ENCODE assay signal across 17 mouse cellular contexts in genomic region chr9:44075996-44076763, GRCm38 (mm10). TPM values are rescaled to one million over a fixed set of nuclear protein-coding genes. Genes with fewer than 3 reads are reported as not detected.
DNase-seq lines count a peak whose midpoint lies in the region; ATAC-seq and TF ChIP-seq lines count a peak whose summit lies in the region.
"Had no signal": no experiment of that assay in that cellular context is flagged by ENCODE, and none has a peak within 500 bp of the region (broad histone marks: within the 10 kb centered on the region; RNA-seq: fewer than 3 reads in every experiment).

No protein-coding gene starts in this region.

- ATAC-seq in heart, embryonic 13.5 days (ENCODE audit: extremely low read depth, insufficient number of reproducible peaks, low FRiP score, low TSS enrichment), result no peak
- ATAC-seq: hindbrain, embryonic 16.5 days had no signal

- H3K9me3 ChIP-seq in heart, embryonic 13.5 days, result no peaks in the 10 kb centered on the region
- H3K9me3 ChIP-seq in E14TG2a.4 (ENCODE audit: low read length), result no peaks in the 10 kb centered on the region
- H3K9me3 ChIP-seq: embryonic facial prominence, embryonic 15.5 days; limb, embryonic 12.5 days; liver, embryonic 15.5 days; stomach, embryonic 15.5 days had no signal

- peaks cover 6% of the 10 kb centered on the region for H3K36me3 ChIP-seq in heart, embryonic 13.5 days
- H3K36me3 ChIP-seq in E14TG2a.4 (ENCODE audit: insufficient read depth, low read length), result no peaks in the 10 kb centered on the region
- H3K36me3 ChIP-seq: embryonic facial prominence, embryonic 15.5 days; limb, embryonic 12.5 days; liver, embryonic 15.5 days; stomach, embryonic 15.5 days had no signal

- 58% methylated on average over 16 of the region's 16 CpGs for WGBS in heart, embryonic 13.5 days

- H3K4me3 ChIP-seq in heart, embryonic 13.5 days, result no peak overlapping the region
- 0 out of 2 replicates have a peak overlapping the region, but pooled peaks have one; percentile 20 for H3K4me3 ChIP-seq in E14TG2a.4 (replicated peaks; ENCODE audit: low read length)
- H3K4me3 ChIP-seq: embryonic facial prominence, embryonic 15.5 days; limb, embryonic 12.5 days; liver, embryonic 15.5 days; stomach, embryonic 15.5 days had no signal

- H3K9ac ChIP-seq in heart, embryonic 13.5 days, result peak overlapping the region; percentile 42
- H3K9ac ChIP-seq: embryonic facial prominence, embryonic 15.5 days; limb, embryonic 12.5 days; liver, embryonic 15.5 days; stomach, embryonic 15.5 days had no signal

- no peaks in the 10 kb centered on the region for H3K27me3 ChIP-seq in heart, embryonic 13.5 days (replicated peaks)
- peaks cover 36% of the 10 kb centered on the region for H3K27me3 ChIP-seq in E14TG2a.4 (ENCODE audit: insufficient read depth, low read length)
- H3K27me3 ChIP-seq: embryonic facial prominence, embryonic 15.5 days; stomach, embryonic 15.5 days had no signal

- H3K4me2 ChIP-seq in heart, embryonic 13.5 days, result no peak overlapping the region
- H3K4me2 ChIP-seq: embryonic facial prominence, embryonic 15.5 days; limb, embryonic 12.5 days; liver, embryonic 15.5 days; stomach, embryonic 15.5 days had no signal

- intact Hi-C loops in heart, postnatal 14 days (cut with DNase I), result no loop called here

- peaks cover 92% of the 10 kb centered on the region for H3K4me1 ChIP-seq in heart, embryonic 13.5 days
- H3K4me1 ChIP-seq in E14TG2a.4 (replicated peaks; ENCODE audit: low read depth, low read length), result peaks cover 61% of the 10 kb centered on the region
- H3K4me1 ChIP-seq: liver, embryonic 15.5 days had no signal

- peak overlapping the region; percentile 44 for H3K27ac ChIP-seq in heart, embryonic 13.5 days (replicated peaks)
- H3K27ac ChIP-seq: embryonic facial prominence, embryonic 15.5 days; limb, embryonic 12.5 days; liver, embryonic 15.5 days; stomach, embryonic 15.5 days had no signal

- no peak for TF ChIP-seq CTCF in E14TG2a.4 (conservative IDR thresholded peaks at IDR 0.05; ENCODE audit: low read length)

- peak; percentile 73 for DNase-seq in cerebellum, adult 11-12 months
- DNase-seq in cerebellum, adult 9-10 months, result no peak
- DNase-seq in heart, postnatal 14 days, result no peak
- peak; percentile 22 for DNase-seq in kidney, postnatal 10 days
- DNase-seq in liver, result no peak
- no peak for DNase-seq in ovary, postnatal 14 days (ENCODE audit: low spot score)

RNA-seq across cellular contexts. Expression of gene Usp2, which starts 9.4 kb away (rescaled TPM):
- 48.5 and 66.0 TPM in 2 replicates for polyA plus RNA-seq in heart, embryonic 13.5 days (2015; fragmentation: Nextera tagmentation; extraction: Ambion mirVana)
- 100 to 1,000 TPM; 149 to 157 TPM for total RNA-seq in heart, postnatal 14 days (2021)

RNA-seq across cellular contexts. Expression of gene Mfrp, which starts 25.3 kb away (rescaled TPM):
- not detected in 2 replicates for polyA plus RNA-seq in heart, embryonic 13.5 days (2015; fragmentation: Nextera tagmentation; extraction: Ambion mirVana)
- not detected for total RNA-seq in heart, postnatal 14 days (2021)
- total RNA-seq: CH12.LX; megakaryocyte-erythroid progenitor cell, adult 5-6 weeks; neutrophil, adult 5-6 weeks had no signal
- polyA plus RNA-seq: forebrain, embryonic 11.5 days; liver, embryonic 15.5 days had no signal

RNA-seq across cellular contexts. Expression of gene C1qtnf5, which starts 30.9 kb away (rescaled TPM):
- 1.1 and 2.1 TPM in 2 replicates for polyA plus RNA-seq in heart, embryonic 13.5 days (2015; fragmentation: Nextera tagmentation; extraction: Ambion mirVana)
- total RNA-seq in heart, postnatal 14 days (2021), result 10 to 100 TPM; 15.2 to 19.5 TPM
- total RNA-seq: CH12.LX; megakaryocyte-erythroid progenitor cell, adult 5-6 weeks; neutrophil, adult 5-6 weeks had no signal

RNA-seq across cellular contexts. Expression of gene Thy1, which starts 33.0 kb away (rescaled TPM):
- polyA plus RNA-seq in heart, embryonic 13.5 days (2015; fragmentation: Nextera tagmentation; extraction: Ambion mirVana), result 0.47 and 0.98 TPM in 2 replicates
- total RNA-seq in heart, postnatal 14 days (2021), result 10 to 100 TPM; 27.1 to 57.0 TPM
- total RNA-seq: CH12.LX had no signal
- polyA plus RNA-seq: forebrain, embryonic 11.5 days; limb, embryonic 12.5 days had no signal

RNA-seq across cellular contexts. Expression of gene Gm49380, which starts 37.1 kb away (rescaled TPM):
- not detected in 2 replicates for polyA plus RNA-seq in heart, embryonic 13.5 days (2015; fragmentation: Nextera tagmentation; extraction: Ambion mirVana)
- total RNA-seq in heart, postnatal 14 days (2021), result under 1 TPM in 1 of 2 experiments, not detected in 1; 0.12 TPM
- total RNA-seq: CH12.LX; megakaryocyte-erythroid progenitor cell, adult 5-6 weeks; neutrophil, adult 5-6 weeks had no signal
- polyA plus RNA-seq: forebrain, embryonic 11.5 days; liver, embryonic 15.5 days had no signal

Comparison
In these comparisons a context has a peak if more than half of its experiments do, and no peak if none do; other contexts are left out.
1. DNase-seq: peak in cerebellum, adult 11-12 months (single experiment) and kidney, postnatal 10 days (single experiment); none in cerebellum, adult 9-10 months (single experiment), heart, postnatal 14 days (0 of 2), liver (single experiment) and ovary, postnatal 14 days (single experiment).